Mouse (Mus musculus) midbrain, embryonic 12.5 days (tissue): ENCODE data around the gene Ppp2r5c. TPM values are rescaled to one million over a fixed set of nuclear protein-coding genes. Genes with fewer than 3 reads are reported as not detected.

Experiments
- ATAC-seq: fragments of 200-750 bp; cut with Nextera tagmentation; 2 replicates; pipeline ENCODE4 v1.8.0; 2017; ENCODE audit warnings: low read depth, moderate TSS enrichment, moderate library complexity; ENCODE audit not compliant: low FRiP score
- H3K27ac ChIP-seq: fragments of 300-500 bp; sonication (generic); replicated peaks from 2 replicates; pipeline ENCODE4 v1.5.1; 2016; ENCODE audit warnings: mild to moderate bottlenecking
- H3K27me3 ChIP-seq: fragments of 300-500 bp; sonication (generic); 2 replicates; pipeline ENCODE4 v1.6.1; 2016; ENCODE audit warnings: mild to moderate bottlenecking
- H3K36me3 ChIP-seq: fragments of 300-500 bp; sonication (generic); 2 replicates; pipeline ENCODE4 v1.6.1; 2016
- H3K4me1 ChIP-seq: fragments of 300-500 bp; sonication (generic); 2 replicates; pipeline ENCODE4 v1.6.1; 2016
- H3K4me2 ChIP-seq: fragments of 300-500 bp; sonication (generic); replicated peaks from 2 replicates; pipeline ENCODE4 v1.6.1; 2016; ENCODE audit warnings: mild to moderate bottlenecking, moderate library complexity
- H3K4me3 ChIP-seq: fragments of 300-500 bp; sonication (generic); 2 replicates; pipeline ENCODE4 v1.5.1; 2016; ENCODE audit warnings: mild to moderate bottlenecking
- H3K9ac ChIP-seq: fragments of 300-500 bp; sonication (generic); replicated peaks from 2 replicates; pipeline ENCODE4 v1.6.1; 2016; ENCODE audit warnings: mild to moderate bottlenecking, moderate library complexity
- H3K9me3 ChIP-seq: fragments of 300-500 bp; sonication (generic); 2 replicates; pipeline ENCODE4 v1.6.1; 2016; ENCODE audit warnings: mild to moderate bottlenecking
- WGBS: fragments of 180-500 bp; shearing (Covaris S2); methylation state at CpG from one replicate; pipeline ENCODE4 v1.1.7; 2016; 5-methylcytosine and 5-hydroxymethylcytosine counted together
- polyA plus RNA-seq: library from polyadenylated mRNA; unstranded; fragments of >200 nt; fragmentation: Nextera tagmentation; extraction: Ambion mirVana; gene quantifications from 2 replicates; pipeline ENCODE4 v1.2.1, GENCODE M21; 2016

Ppp2r5c gene
- polyA plus RNA-seq, 1 experiment from 2014 or later = 161 TPM

- peaks cover 10% of the 10 kb centered on the region for H3K4me1 ChIP-seq
- H3K27ac ChIP-seq = no peak overlapping the region
- WGBS = 89% methylated on average over 2 of the region's 2 CpGs
- H3K4me2 ChIP-seq = no peak overlapping the region
- ATAC-seq = no peak
- no peak overlapping the region for H3K4me3 ChIP-seq
- no peaks in the 10 kb centered on the region; the same call in 1 of the 2 replicates for H3K36me3 ChIP-seq
- no peak overlapping the region for H3K9ac ChIP-seq
- 0 out of 2 replicates have a peak, but pooled peaks cover 4% of the 10 kb centered on the region for H3K9me3 ChIP-seq
- no peaks in the 10 kb centered on the region for H3K27me3 ChIP-seq
Measured at GRCm38 (mm10) chr12:110494846-110495245, 47.9 kb downstream of the Ppp2r5c start.

- Histone ChIP-seq H3K9ac (no peak overlapping the region), H3K27me3 (no peaks in the 10 kb centered on the region), H3K27ac (no peak overlapping the region), H3K4me2 (no peak overlapping the region), H3K4me3 (no peak overlapping the region), H3K36me3 (no peaks in the 10 kb centered on the region; the same call in 1 of the 2 replicates), H3K4me1 (peaks cover 10% of the 10 kb centered on the region), H3K9me3 (0 out of 2 replicates have a peak, but pooled peaks cover 1% of the 10 kb centered on the region)
- 96% methylated on average over 8 of the region's 8 CpGs for WGBS
- no peak for ATAC-seq
Measured at GRCm38 (mm10) chr12:110495260-110495659, 48.3 kb downstream of the Ppp2r5c start.

GRCm38 (mm10) chr12:110496016-110496415, 49.1 kb downstream of the Ppp2r5c start:
- Histone ChIP-seq H3K36me3 (no peaks in the 10 kb centered on the region), H3K4me3 (no peak overlapping the region), H3K4me1 (peaks cover 10% of the 10 kb centered on the region), H3K9ac (no peak overlapping the region), H3K27ac (no peak overlapping the region), H3K27me3 (no peaks in the 10 kb centered on the region), H3K4me2 (no peak overlapping the region), H3K9me3 (no peaks in the 10 kb centered on the region)
- ATAC-seq = no peak
- WGBS = 92% methylated on average over 5 of the region's 5 CpGs

- no peak for ATAC-seq
- WGBS = 74% methylated on average over 3 of the region's 3 CpGs
- Histone ChIP-seq H3K9me3 (no peaks in the 10 kb centered on the region), H3K9ac (no peak overlapping the region), H3K4me2 (no peak overlapping the region), H3K27me3 (no peaks in the 10 kb centered on the region), H3K4me1 (peaks cover 12% of the 10 kb centered on the region), H3K36me3 (no peaks in the 10 kb centered on the region), H3K27ac (no peak overlapping the region), H3K4me3 (no peak overlapping the region)
Measured at GRCm38 (mm10) chr12:110497013-110497412, 50.1 kb downstream of the Ppp2r5c start.

- Histone ChIP-seq H3K4me1 (peaks cover 12% of the 10 kb centered on the region), H3K4me3 (no peak overlapping the region), H3K27ac (no peak overlapping the region), H3K36me3 (no peaks in the 10 kb centered on the region), H3K4me2 (no peak overlapping the region), H3K27me3 (no peaks in the 10 kb centered on the region), H3K9ac (no peak overlapping the region), H3K9me3 (no peaks in the 10 kb centered on the region)
- ATAC-seq = no peak
- 89% methylated on average over 8 of the region's 8 CpGs for WGBS
Measured at GRCm38 (mm10) chr12:110497485-110497884, 50.6 kb downstream of the Ppp2r5c start.

GRCm38 (mm10) chr12:110498283-110499224, 51.6 kb downstream of the Ppp2r5c start:
- no peak for ATAC-seq
- no peak overlapping the region for H3K4me3 ChIP-seq
- H3K9ac ChIP-seq = no peak overlapping the region
- H3K27me3 ChIP-seq = no peaks in the 10 kb centered on the region
- H3K27ac ChIP-seq = no peak overlapping the region
- H3K4me1 ChIP-seq = peaks cover 12% of the 10 kb centered on the region
- no peaks in the 10 kb centered on the region for H3K36me3 ChIP-seq
- 86% methylated on average over 22 of the region's 22 CpGs for WGBS
- no peaks in the 10 kb centered on the region for H3K9me3 ChIP-seq
- H3K4me2 ChIP-seq = no peak overlapping the region

- Histone ChIP-seq H3K4me1 (peaks cover 17% of the 10 kb centered on the region), H3K27ac (no peak overlapping the region), H3K9me3 (no peaks in the 10 kb centered on the region), H3K4me3 (no peak overlapping the region), H3K9ac (no peak overlapping the region), H3K4me2 (no peak overlapping the region), H3K27me3 (no peaks in the 10 kb centered on the region), H3K36me3 (no peaks in the 10 kb centered on the region)
- ATAC-seq = no peak
- 70% methylated on average over 14 of the region's 14 CpGs for whole genome bisulfite sequencing
Measured at GRCm38 (mm10) chr12:110499225-110499992, 52.5 kb downstream of the Ppp2r5c start.

- WGBS = 98% methylated on average over 8 of the region's 8 CpGs
- Histone ChIP-seq H3K4me1 (peaks cover 20% of the 10 kb centered on the region), H3K9ac (no peak overlapping the region), H3K4me3 (no peak overlapping the region), H3K27ac (no peak overlapping the region), H3K4me2 (no peak overlapping the region), H3K27me3 (no peaks in the 10 kb centered on the region), H3K9me3 (no peaks in the 10 kb centered on the region), H3K36me3 (no peaks in the 10 kb centered on the region)
- ATAC-seq = no peak
Measured at GRCm38 (mm10) chr12:110500095-110500494, 53.2 kb downstream of the Ppp2r5c start.

GRCm38 (mm10) chr12:110503406-110504144, 56.7 kb downstream of the Ppp2r5c start:
- no peak for ATAC-seq
- 88% methylated on average over 8 of the region's 8 CpGs for WGBS
- H3K27ac ChIP-seq = no peak overlapping the region
- H3K4me2 ChIP-seq = no peak overlapping the region
- H3K36me3 ChIP-seq = no peaks in the 10 kb centered on the region
- no peak overlapping the region for H3K9ac ChIP-seq
- no peak overlapping the region for H3K4me3 ChIP-seq
- peaks cover 29% of the 10 kb centered on the region for H3K4me1 ChIP-seq
- H3K27me3 ChIP-seq = no peaks in the 10 kb centered on the region
- no peaks in the 10 kb centered on the region for H3K9me3 ChIP-seq

GRCm38 (mm10) chr12:110504145-110504490, 57.2 kb downstream of the Ppp2r5c start:
- Histone ChIP-seq H3K9ac (no peak overlapping the region), H3K9me3 (no peaks in the 10 kb centered on the region), H3K27ac (no peak overlapping the region), H3K4me1 (peaks cover 26% of the 10 kb centered on the region), H3K4me3 (no peak overlapping the region), H3K4me2 (no peak overlapping the region), H3K27me3 (no peaks in the 10 kb centered on the region), H3K36me3 (no peaks in the 10 kb centered on the region)
- no peak for ATAC-seq
- 88% methylated on average over 9 of the region's 9 CpGs for WGBS

GRCm38 (mm10) chr12:110504793-110505192, 57.9 kb downstream of the Ppp2r5c start:
- Histone ChIP-seq H3K36me3 (no peaks in the 10 kb centered on the region), H3K4me3 (no peak overlapping the region), H3K9me3 (no peaks in the 10 kb centered on the region), H3K27me3 (no peaks in the 10 kb centered on the region), H3K27ac (no peak overlapping the region), H3K4me1 (peaks cover 26% of the 10 kb centered on the region), H3K9ac (no peak overlapping the region), H3K4me2 (no peak overlapping the region)
- no peak for ATAC-seq
- WGBS = 54% methylated on average over 3 of the region's 3 CpGs
